Mouse (Mus musculus) heart, adult 11 months (tissue): ENCODE data around the gene Ndufv1.
"Not testable (repeated sequence)": the region's sequence is repeated elsewhere in the genome, so short reads cannot be mapped to it uniquely, and the experiment has no call there.

Source experiments
- DNase-seq: peaks from one replicate; pipeline ENCODE4 v3.0.0; 2022

The Ndufv1 gene

GRCm38 (mm10) chr19:3967258-3967657, 45.3 kb downstream of the Ndufv1 start:
- no peak for DNase-seq

- no peak for DNase-seq
These were observed 46.1 kb downstream of the Ndufv1 start for GRCm38 (mm10) chr19:3966330-3967075.

GRCm38 (mm10) chr19:3964030-3964429, 48.6 kb downstream of the Ndufv1 start:
- DNase-seq, result no peak

GRCm38 (mm10) chr19:3962469-3962868, 50.1 kb downstream of the Ndufv1 start:
- no peak for DNase-seq

- DNase-seq, result not testable (repeated sequence)
These were observed 50.8 kb downstream of the Ndufv1 start for GRCm38 (mm10) chr19:3961805-3962204.

- no peak for DNase-seq
These were observed 52.4 kb downstream of the Ndufv1 start for GRCm38 (mm10) chr19:3960211-3960610.

- DNase-seq, result no peak
These were observed 53.6 kb downstream of the Ndufv1 start for GRCm38 (mm10) chr19:3959030-3959429.

- DNase-seq, result no peak
These were observed 54.1 kb downstream of the Ndufv1 start, which contains the start of gene Aldh3b3 for GRCm38 (mm10) chr19:3958470-3958869. Aldh3b3 (plus strand) TSS chr19:3958645.
